7 mouse cellular contexts compared by ENCODE assay signal in the genomic region with DNA sequence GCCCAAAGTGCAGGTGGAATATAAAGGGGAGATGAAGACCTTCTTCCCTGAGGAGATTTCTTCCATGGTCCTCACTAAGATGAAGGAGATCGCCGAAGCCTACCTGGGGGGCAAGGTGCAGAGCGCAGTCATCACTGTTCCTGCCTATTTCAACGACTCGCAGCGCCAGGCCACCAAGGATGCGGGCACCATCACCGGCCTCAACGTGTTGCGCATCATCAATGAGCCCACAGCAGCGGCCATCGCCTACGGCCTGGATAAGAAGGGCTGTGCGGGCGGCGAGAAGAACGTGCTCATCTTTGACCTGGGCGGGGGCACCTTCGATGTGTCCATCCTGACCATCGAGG. TPM values are rescaled to one million over a fixed set of nuclear protein-coding genes. Genes with fewer than 3 reads are reported as not detected.
DNase-seq lines count a peak whose midpoint lies in the region; ATAC-seq and TF ChIP-seq lines count a peak whose summit lies in the region.

No protein-coding gene starts in this region.

- H3K4me3 ChIP-seq in brown adipose tissue, adult 24 weeks (ENCODE audit: insufficient read depth, low read depth, low read length), result peak overlapping the region; percentile 86
- H3K4me3 ChIP-seq in embryonic fibroblast, embryonic 13.5 days (ENCODE audit: insufficient read depth, low read length), result peak overlapping the region; percentile 32
- H3K4me3 ChIP-seq in midbrain, postnatal 0 days (ENCODE audit: low read depth, low read length), result peak overlapping the region; percentile 56

- 10% methylated on average over 20 of the region's 20 CpGs for WGBS in midbrain, postnatal 0 days

- H3K36me3 ChIP-seq in midbrain, postnatal 0 days (ENCODE audit: insufficient read depth, low read length), result no peaks in the 10 kb centered on the region

- TF ChIP-seq POLR2A in embryonic fibroblast, embryonic 13.5 days (IDR thresholded peaks at IDR 0.05; ENCODE audit: low read depth, low read length), result no peak

- DNase-seq in left cerebral cortex, adult 11 months (ENCODE audit: low spot score), result peak; percentile 9
- DNase-seq in left cerebral cortex, postnatal 25 days (ENCODE audit: low spot score in 2 of 2), result no peak
- DNase-seq in layer of hippocampus, adult 9-11 months, result peak; percentile 13
- DNase-seq in midbrain, postnatal 0 days (ENCODE audit: low spot score), result no peak
- no peak for DNase-seq in adipocyte (ENCODE audit: low spot score)

- peaks cover 34% of the 10 kb centered on the region for H3K27me3 ChIP-seq in midbrain, postnatal 0 days (ENCODE audit: insufficient read depth, low read length)

- no peak overlapping the region for H3K27ac ChIP-seq in brown adipose tissue, adult 24 weeks (replicated peaks; ENCODE audit: low read depth, low read length)
- no peak overlapping the region for H3K27ac ChIP-seq in embryonic fibroblast, embryonic 13.5 days (ENCODE audit: insufficient read depth, low read length)
- H3K27ac ChIP-seq in midbrain, postnatal 0 days (ENCODE audit: low read depth, low read length), result no peak overlapping the region

- no peak overlapping the region for H3K9ac ChIP-seq in midbrain, postnatal 0 days (replicated peaks; ENCODE audit: low read length, poor library complexity, severe bottlenecking)

- no peak for TF ChIP-seq CTCF in embryonic fibroblast, embryonic 13.5 days (IDR thresholded peaks at IDR 0.05; ENCODE audit: borderline replicate concordance, insufficient read depth, low read length)
- no peak for TF ChIP-seq CTCF in midbrain, postnatal 0 days (IDR thresholded peaks at IDR 0.05)

- intact Hi-C loops in left cerebral cortex, postnatal 25 days (cut with DNase I), result loop anchor here (1.0 to 5.0 kb wide), 3 partner anchors 36 to 192 kb away; a partner anchor contains a TSS

- H3K4me1 ChIP-seq in brown adipose tissue, adult 24 weeks (ENCODE audit: control insufficient read depth, insufficient read depth, insufficient read length, low read length), result peaks cover 13% of the 10 kb centered on the region; the same call in 1 of the 2 replicates
- peaks cover 2% of the 10 kb centered on the region; the same call in 1 of the 2 replicates for H3K4me1 ChIP-seq in embryonic fibroblast, embryonic 13.5 days (ENCODE audit: control insufficient read depth, insufficient read depth, low read length)
- H3K4me1 ChIP-seq in midbrain, postnatal 0 days (ENCODE audit: insufficient read depth, low read length), result 0 out of 2 replicates have a peak, but pooled peaks cover 8% of the 10 kb centered on the region

- peak overlapping the region; percentile 73 for H3K4me2 ChIP-seq in midbrain, postnatal 0 days (ENCODE audit: low read depth, low read length, poor library complexity, severe bottlenecking)

- H3K9me3 ChIP-seq in midbrain, postnatal 0 days (ENCODE audit: low read length), result no peaks in the 10 kb centered on the region

- ATAC-seq in midbrain, postnatal 0 days (ENCODE audit: low FRiP score), result no peak

RNA-seq across cellular contexts. Expression of a gene that starts 0.8 kb away (rescaled TPM):
- total RNA-seq in left cerebral cortex, postnatal 25 days (2021), result 10 to 100 TPM; 61.3 to 67.4 TPM
- 1.3 and 3.1 TPM in 2 replicates for polyA plus RNA-seq in brown adipose tissue, adult 24 weeks (2012; ENCODE audit: insufficient read depth, insufficient read length, missing spikeins)
- polyA plus RNA-seq in embryonic fibroblast, embryonic 13.5 days (2011; ENCODE audit: insufficient read length, low read depth, missing spikeins), result 8.6 and 13.7 TPM in 2 replicates
- 10.2 and 13.6 TPM in 2 replicates for total RNA-seq in midbrain, postnatal 0 days (2014; rRNA removed)
- 7.6 and 8.8 TPM in 2 replicates for polyA plus RNA-seq in midbrain, postnatal 0 days (2015; fragmentation: Nextera tagmentation; extraction: Ambion mirVana)

RNA-seq across cellular contexts. Expression of a gene that starts 12.5 kb away (rescaled TPM):
- 1 to 10 TPM in 1 of 2 experiments, under 1 TPM in 1; 0.39 to 1.3 TPM for total RNA-seq in left cerebral cortex, postnatal 25 days (2021)
- not detected in 2 replicates for polyA plus RNA-seq in brown adipose tissue, adult 24 weeks (2012; ENCODE audit: insufficient read depth, insufficient read length, missing spikeins)
- polyA plus RNA-seq in embryonic fibroblast, embryonic 13.5 days (2011; ENCODE audit: insufficient read length, low read depth, missing spikeins), result 1.4 and 1.8 TPM in 2 replicates
- 0.27 and 0.94 TPM in 2 replicates for total RNA-seq in midbrain, postnatal 0 days (2014; rRNA removed)
- 1.5 and 2.0 TPM in 2 replicates for polyA plus RNA-seq in midbrain, postnatal 0 days (2015; fragmentation: Nextera tagmentation; extraction: Ambion mirVana)

RNA-seq across cellular contexts. Expression of a gene that starts 34.7 kb away (rescaled TPM):
- total RNA-seq in left cerebral cortex, postnatal 25 days (2021), result 1 to 10 TPM; 5.3 to 5.4 TPM
- polyA plus RNA-seq in brown adipose tissue, adult 24 weeks (2012; ENCODE audit: insufficient read depth, insufficient read length, missing spikeins), result 1.7 and 2.7 TPM in 2 replicates
- 13.5 and 15.2 TPM in 2 replicates for polyA plus RNA-seq in embryonic fibroblast, embryonic 13.5 days (2011; ENCODE audit: insufficient read length, low read depth, missing spikeins)
- 2.9 and 3.4 TPM in 2 replicates for total RNA-seq in midbrain, postnatal 0 days (2014; rRNA removed)
- 1.7 and 1.9 TPM in 2 replicates for polyA plus RNA-seq in midbrain, postnatal 0 days (2015; fragmentation: Nextera tagmentation; extraction: Ambion mirVana)

RNA-seq across cellular contexts. Expression of a gene that starts 35.4 kb away (rescaled TPM):
- total RNA-seq in left cerebral cortex, postnatal 25 days (2021), result 10 to 100 TPM; 19.4 to 20.5 TPM
- polyA plus RNA-seq in brown adipose tissue, adult 24 weeks (2012; ENCODE audit: insufficient read depth, insufficient read length, missing spikeins), result 7.3 and 10.2 TPM in 2 replicates
- polyA plus RNA-seq in embryonic fibroblast, embryonic 13.5 days (2011; ENCODE audit: insufficient read length, low read depth, missing spikeins), result 24.0 and 29.2 TPM in 2 replicates
- total RNA-seq in midbrain, postnatal 0 days (2014; rRNA removed), result 19.9 and 24.4 TPM in 2 replicates
- 10.9 and 11.5 TPM in 2 replicates for polyA plus RNA-seq in midbrain, postnatal 0 days (2015; fragmentation: Nextera tagmentation; extraction: Ambion mirVana)

Comparison
In these comparisons a context has a peak if more than half of its experiments do, and no peak if none do; other contexts are left out.
1. DNase-seq: peak in left cerebral cortex, adult 11 months (single experiment) and layer of hippocampus, adult 9-11 months (single experiment); none in left cerebral cortex, postnatal 25 days (0 of 2), midbrain, postnatal 0 days (single experiment) and adipocyte (single experiment).
2. H3K4me3 ChIP-seq: peak in every context shown above with its lines; median percentile 86 in brown adipose tissue, adult 24 weeks; 56 in midbrain, postnatal 0 days; 32 in embryonic fibroblast, embryonic 13.5 days.